Mouse (Mus musculus): Measurements from ENCODE around the gene Mvb12b.

DNA sequence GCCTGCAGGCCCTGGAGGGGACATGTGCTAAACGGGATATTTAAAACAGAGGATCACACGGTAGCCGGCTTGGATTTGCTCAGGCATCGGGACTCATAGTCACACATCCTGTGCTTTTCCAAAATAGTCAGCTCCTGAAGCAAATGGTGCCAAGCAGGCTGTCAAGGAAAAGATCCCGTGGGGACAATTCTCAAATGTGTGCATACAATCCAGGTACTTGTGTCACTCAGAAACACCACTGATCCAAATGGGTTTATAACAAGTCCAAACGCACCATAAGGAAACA is 297 bp upstream of the Mvb12b start:
- TF ChIP-seq CTCF (IDR thresholded peaks at IDR 0.05; ENCODE audit: control insufficient read depth, insufficient read depth, insufficient read length) (no peak), USF1 (IDR thresholded peaks at IDR 0.05; ENCODE audit: low read depth) (no peak), MYOD1 (IDR thresholded peaks at IDR 0.05; ENCODE audit: control insufficient read depth, insufficient read length, low read depth) (no peak), MAX (IDR thresholded peaks at IDR 0.05) (no peak), MYOG (IDR thresholded peaks at IDR 0.05; ENCODE audit: control insufficient read depth, extremely low read depth, insufficient read length) (no peak), FOSL1 (IDR thresholded peaks at IDR 0.05; ENCODE audit: insufficient read depth, low read length, poor library complexity, severe bottlenecking) (no peak)
